Mouse (Mus musculus) intestine, embryonic 14.5 days (tissue): ENCODE results near the gene Ikzf3. TPM values are rescaled to one million over a fixed set of nuclear protein-coding genes. Genes with fewer than 3 reads are reported as not detected.

ENCODE experiments used
- ATAC-seq: fragments of 200-750 bp; cut with Nextera tagmentation; replicated peaks from 2 replicates; pipeline ENCODE4 v1.8.0; 2017; ENCODE audit warnings: low read depth, moderate number of reproducible peaks, moderate TSS enrichment, moderate library complexity; ENCODE audit not compliant: low FRiP score, low TSS enrichment
- DNase-seq: peaks from one replicate; pipeline ENCODE4 v3.0.0-alpha.2; 2018; ENCODE audit warnings: low spot score
- H3K27ac ChIP-seq: fragments of 300-500 bp; sonication (generic); 2 replicates; pipeline ENCODE4 v1.5.1; 2014; ENCODE audit warnings: low read depth, mild to moderate bottlenecking, control low read depth
- H3K27me3 ChIP-seq: fragments of 300-500 bp; sonication (generic); replicated peaks from 2 replicates; pipeline ENCODE4 v1.6.1; 2014; ENCODE audit warnings: low read length, control low read depth; ENCODE audit not compliant: control insufficient read depth, insufficient read depth
- H3K36me3 ChIP-seq: fragments of 300-500 bp; sonication (generic); 2 replicates; pipeline ENCODE4 v1.6.1; 2014; ENCODE audit warnings: low read length, control low read depth; ENCODE audit not compliant: control insufficient read depth, insufficient read depth
- H3K4me1 ChIP-seq: fragments of 300-500 bp; sonication (generic); replicated peaks from 2 replicates; pipeline ENCODE4 v1.6.1; 2014; ENCODE audit warnings: low read length, control low read depth, mixed read lengths; ENCODE audit not compliant: control insufficient read depth, insufficient read depth
- H3K4me2 ChIP-seq: fragments of 300-500 bp; sonication (generic); 2 replicates; pipeline ENCODE4 v1.6.1; 2014; ENCODE audit warnings: low read length
- H3K4me3 ChIP-seq: fragments of 300-500 bp; sonication (generic); 2 replicates; pipeline ENCODE4 v1.5.1; 2014; ENCODE audit warnings: low read depth, low read length, control low read depth, mixed read lengths
- H3K9ac ChIP-seq: fragments of 300-500 bp; sonication (generic); 2 replicates; pipeline ENCODE4 v1.6.1; 2014; ENCODE audit warnings: mild to moderate bottlenecking, low read length
- H3K9me3 ChIP-seq: fragments of 300-500 bp; sonication (generic); 2 replicates; pipeline ENCODE4 v1.6.1; 2016; ENCODE audit warnings: low read length, control low read depth; ENCODE audit not compliant: control insufficient read depth
- WGBS: fragments of 180-500 bp; shearing (Covaris S2); extraction: QIAGEN DNeasy Blood & Tissue Kit; methylation state at CpG from one replicate; pipeline ENCODE4 v1.1.7; 2014; 5-methylcytosine and 5-hydroxymethylcytosine counted together
- polyA plus RNA-seq: library from polyadenylated mRNA; unstranded; fragments of >200 nt; fragmentation: Nextera tagmentation; extraction: Ambion mirVana; gene quantifications from 2 replicates; pipeline ENCODE4 v1.2.1, GENCODE M21; 2014

Ikzf3 gene
- polyA plus RNA-seq, 1 experiment from 2014 or later: 0.19 TPM

DNA sequence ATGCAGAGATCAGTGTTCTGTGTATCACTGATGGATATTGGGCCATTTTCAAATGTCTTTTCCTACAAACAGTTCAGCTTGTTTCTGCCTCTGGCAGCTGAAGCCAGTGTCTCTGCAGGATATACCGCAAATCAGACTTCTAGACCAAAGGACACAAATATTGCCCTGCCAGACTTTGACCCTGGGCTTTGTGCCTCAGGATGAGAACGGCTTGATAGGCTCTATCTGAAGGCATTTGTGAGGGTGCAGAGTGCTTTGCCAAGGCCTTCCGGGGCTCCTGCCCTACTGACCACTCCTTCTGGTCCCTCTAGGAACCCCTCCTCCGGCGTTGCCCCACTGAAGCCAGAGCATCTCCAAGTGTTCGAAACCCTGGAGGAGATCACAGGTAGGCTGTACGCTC lies 119.2 kb downstream of the Ikzf3 start:
- ATAC-seq: no peak
- WGBS: 91% methylated on average over 7 of the region's 7 CpGs
- no peaks in the 10 kb centered on the region for H3K27me3 ChIP-seq
- H3K27ac ChIP-seq: no peak overlapping the region
- no peaks in the 10 kb centered on the region for H3K9me3 ChIP-seq
- H3K4me1 ChIP-seq: no peaks in the 10 kb centered on the region
- H3K36me3 ChIP-seq: peaks cover 95% of the 10 kb centered on the region
- H3K9ac ChIP-seq: no peak overlapping the region
- DNase-seq: no peak
- H3K4me3 ChIP-seq: no peak overlapping the region
- no peak overlapping the region for H3K4me2 ChIP-seq

DNA sequence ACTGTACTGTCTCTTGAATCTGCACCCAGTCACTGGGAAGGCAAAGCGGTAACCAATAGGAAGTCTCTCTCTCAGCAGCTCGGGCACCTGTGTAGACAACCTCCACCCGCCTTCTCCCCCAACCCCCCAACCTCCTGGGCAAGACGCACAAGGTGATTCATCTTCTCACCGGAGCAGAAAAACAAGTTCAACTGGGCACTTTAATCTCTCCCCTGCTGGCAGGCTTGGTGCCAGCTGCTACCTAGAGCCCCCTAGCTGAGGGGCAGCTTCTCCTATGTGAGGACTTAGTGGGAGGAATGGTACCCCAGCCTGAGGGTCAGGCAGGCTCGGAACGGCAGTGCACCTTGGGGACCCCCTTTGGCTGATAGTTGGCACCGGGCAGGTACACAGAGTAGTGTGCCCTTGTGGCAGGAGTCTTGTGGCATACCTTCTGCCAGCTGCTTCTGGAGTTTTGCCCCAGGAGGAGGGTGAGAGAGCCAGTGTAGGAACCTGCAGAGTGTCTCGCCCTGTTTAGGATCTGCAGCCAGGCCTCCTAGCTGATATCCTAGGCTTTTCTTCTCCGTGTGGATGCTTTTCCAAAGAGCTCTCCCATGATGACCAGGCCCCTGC lies 126.8 kb downstream of the Ikzf3 start:
- ATAC-seq (no peak), DNase-seq (no peak)
- Histone ChIP-seq H3K4me1 (peaks cover 20% of the 10 kb centered on the region), H3K36me3 (peaks cover 44% of the 10 kb centered on the region), H3K9ac (no peak overlapping the region), H3K4me2 (no peak overlapping the region), H3K27ac (no peak overlapping the region), H3K4me3 (no peak overlapping the region), H3K9me3 (no peaks in the 10 kb centered on the region), H3K27me3 (no peaks in the 10 kb centered on the region)
- 85% methylated on average over 10 of the region's 10 CpGs for WGBS

DNA sequence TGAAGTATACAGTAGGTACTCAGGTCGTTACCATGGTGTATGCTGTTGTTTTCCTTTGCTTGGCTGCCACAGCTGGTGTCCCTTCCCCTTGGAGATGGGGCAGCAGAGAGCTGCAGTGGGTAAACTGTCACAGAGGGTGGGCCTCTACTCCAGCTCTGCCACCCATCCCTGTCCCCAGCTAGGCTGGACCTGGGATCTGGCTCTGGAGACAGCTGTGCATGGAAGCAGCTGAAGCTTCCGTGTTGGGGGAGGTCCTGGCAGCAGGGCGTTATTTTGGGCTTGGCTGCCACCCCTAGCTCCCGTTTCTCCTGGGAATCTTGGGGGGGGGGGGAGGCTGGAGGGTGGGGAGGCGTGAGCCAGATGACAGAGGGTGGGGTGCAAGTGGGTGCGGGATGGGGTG lies 127.6 kb downstream of the Ikzf3 start:
- Histone ChIP-seq H3K27me3 (no peaks in the 10 kb centered on the region), H3K9me3 (no peaks in the 10 kb centered on the region), H3K4me1 (peaks cover 26% of the 10 kb centered on the region), H3K27ac (no peak overlapping the region), H3K9ac (no peak overlapping the region), H3K4me2 (no peak overlapping the region), H3K36me3 (peaks cover 38% of the 10 kb centered on the region), H3K4me3 (no peak overlapping the region)
- DNase-seq (no peak), ATAC-seq (no peak)
- 69% methylated on average over 6 of the region's 6 CpGs for WGBS

DNA sequence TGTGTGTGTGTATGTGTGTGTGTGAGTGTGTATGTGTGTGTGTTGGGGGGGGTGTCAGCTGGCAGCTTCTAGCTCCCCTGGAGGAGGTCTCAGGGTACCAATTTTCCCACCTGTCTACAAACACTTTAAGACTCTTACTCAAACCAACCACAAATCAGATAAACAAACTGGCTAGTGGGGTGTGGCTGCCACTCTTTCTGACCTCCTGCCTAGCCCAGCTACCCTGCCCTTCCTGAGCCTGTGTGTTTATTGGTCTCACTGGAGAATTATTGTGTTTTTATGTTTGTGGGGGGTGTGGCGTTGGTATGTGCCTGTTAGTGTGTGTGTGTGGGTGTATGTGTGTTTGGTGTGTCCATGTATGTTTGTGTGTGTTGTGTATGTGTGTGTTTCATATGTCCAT lies 128.8 kb downstream of the Ikzf3 start:
- peaks cover 26% of the 10 kb centered on the region for H3K36me3 ChIP-seq
- peaks cover 26% of the 10 kb centered on the region for H3K4me1 ChIP-seq
- no peak overlapping the region for H3K4me3 ChIP-seq
- H3K9ac ChIP-seq: no peak overlapping the region
- H3K27me3 ChIP-seq: no peaks in the 10 kb centered on the region
- no peak overlapping the region for H3K27ac ChIP-seq
- no peak overlapping the region for H3K4me2 ChIP-seq
- no peaks in the 10 kb centered on the region for H3K9me3 ChIP-seq
- 70% methylated on average over 1 of the region's 1 CpGs for WGBS
- no peak for ATAC-seq
- DNase-seq: no peak

Other genes starting within 250 kb of the Ikzf3 start
- 0.05 and 0.07 TPM in 2 replicates for gene Neurod2, start 216.4 kb downstream of the Ikzf3 start, polyA plus RNA-seq
- gene Ppp1r1b, start 197.6 kb downstream of the Ikzf3 start, polyA plus RNA-seq: 21.4 and 22.6 TPM in 2 replicates
- gene Stard3, start 187.7 kb downstream of the Ikzf3 start, polyA plus RNA-seq: 40.5 and 44.8 TPM in 2 replicates
- gene Tcap, start 162.2 kb downstream of the Ikzf3 start, polyA plus RNA-seq: not detected in 2 replicates
- not detected in 2 replicates for gene Pnmt, start 159.6 kb downstream of the Ikzf3 start, polyA plus RNA-seq
- 13.4 and 14.1 TPM in 2 replicates for gene Pgap3, start 145.5 kb downstream of the Ikzf3 start, polyA plus RNA-seq
- gene Erbb2, start 133.6 kb downstream of the Ikzf3 start, polyA plus RNA-seq: 33.5 and 35.3 TPM in 2 replicates
- 109 and 123 TPM in 2 replicates for gene Mien1, start 107.0 kb downstream of the Ikzf3 start, polyA plus RNA-seq
- gene Grb7, start 99.6 kb downstream of the Ikzf3 start, polyA plus RNA-seq: 74.1 and 74.6 TPM in 2 replicates
- gene Zpbp2, start 5.1 kb upstream of the Ikzf3 start, polyA plus RNA-seq: 0.28 and 0.57 TPM in 2 replicates
- gene Ormdl3, start 41.3 kb upstream of the Ikzf3 start, polyA plus RNA-seq: 7.2 and 8.5 TPM in 2 replicates
- gene Lrrc3c, start 52.3 kb upstream of the Ikzf3 start, polyA plus RNA-seq: not detected in 2 replicates
- gene Gm12355, start 79.6 kb upstream of the Ikzf3 start, polyA plus RNA-seq: 1.2 and 1.3 TPM in 2 replicates
- not detected in 2 replicates for gene Gsdma3, start 80.3 kb upstream of the Ikzf3 start, polyA plus RNA-seq
- not detected in 2 replicates for gene Gsdma2, start 100.7 kb upstream of the Ikzf3 start, polyA plus RNA-seq
- not detected in 2 replicates for gene Gsdma, start 118.3 kb upstream of the Ikzf3 start, polyA plus RNA-seq
- gene Psmd3, start 136.5 kb upstream of the Ikzf3 start, polyA plus RNA-seq: 141 and 149 TPM in 2 replicates
- not detected in 2 replicates for gene Csf3, start 155.2 kb upstream of the Ikzf3 start, polyA plus RNA-seq
- 43.0 and 48.0 TPM in 2 replicates for gene Med24, start 183.4 kb upstream of the Ikzf3 start, polyA plus RNA-seq
- 60.7 and 63.8 TPM in 2 replicates for gene Thra, start 194.6 kb upstream of the Ikzf3 start, polyA plus RNA-seq
- gene Nr1d1, start 229.3 kb upstream of the Ikzf3 start, polyA plus RNA-seq: 2.5 and 2.8 TPM in 2 replicates
- 17.5 and 19.1 TPM in 2 replicates for gene Msl1, start 249.5 kb upstream of the Ikzf3 start, polyA plus RNA-seq